Mouse (Mus musculus) midbrain, embryonic 16.5 days (tissue): ENCODE measurements around the gene E2f7. TPM values are rescaled to one million over a fixed set of nuclear protein-coding genes. Genes with fewer than 3 reads are reported as not detected.

ENCODE experiments used
- ATAC-seq: fragments of 200-750 bp; cut with Nextera tagmentation; 2 replicates; pipeline ENCODE4 v1.8.0; 2017; ENCODE audit warnings: moderate TSS enrichment
- H3K27ac ChIP-seq: fragments of 300-500 bp; sonication (generic); 2 replicates; pipeline ENCODE4 v1.5.1; 2014; ENCODE audit warnings: mild to moderate bottlenecking, low read length, mixed read lengths
- H3K27me3 ChIP-seq: fragments of 300-500 bp; sonication (generic); 2 replicates; pipeline ENCODE4 v1.6.1; 2014; ENCODE audit warnings: low read depth, low read length, mixed read lengths; ENCODE audit not compliant: control insufficient read depth, insufficient read depth
- H3K36me3 ChIP-seq: fragments of 300-500 bp; sonication (generic); 2 replicates; pipeline ENCODE4 v1.6.1; 2014; ENCODE audit warnings: mild to moderate bottlenecking, low read length, moderate library complexity, mixed read lengths; ENCODE audit not compliant: control insufficient read depth, insufficient read depth
- H3K4me1 ChIP-seq: fragments of 300-500 bp; sonication (generic); 2 replicates; pipeline ENCODE4 v1.6.1; 2014; ENCODE audit warnings: mild to moderate bottlenecking, low read length, mixed read lengths; ENCODE audit not compliant: control insufficient read depth, insufficient read depth
- H3K4me2 ChIP-seq: fragments of 300-500 bp; sonication (generic); 2 replicates; pipeline ENCODE4 v1.6.1; 2014; ENCODE audit warnings: mild to moderate bottlenecking, low read length, mixed read lengths
- H3K4me3 ChIP-seq: fragments of 300-500 bp; sonication (generic); 2 replicates; pipeline ENCODE4 v1.5.1; 2014; ENCODE audit warnings: low read depth, mild to moderate bottlenecking, low read length, moderate library complexity, mixed read lengths
- H3K9ac ChIP-seq: fragments of 300-500 bp; sonication (generic); 2 replicates; pipeline ENCODE4 v1.6.1; 2014; ENCODE audit warnings: low read depth, low read length, mixed read lengths
- H3K9me3 ChIP-seq: fragments of 300-500 bp; sonication (generic); replicated peaks from 2 replicates; pipeline ENCODE4 v1.6.1; 2014; ENCODE audit warnings: mild to moderate bottlenecking, low read length, mixed read lengths; ENCODE audit not compliant: control insufficient read depth, poor library complexity, severe bottlenecking
- WGBS: fragments of 180-500 bp; shearing (Covaris S2); extraction: QIAGEN DNeasy Blood & Tissue Kit; methylation state at CpG from one replicate; pipeline ENCODE4 v1.1.7; 2014; 5-methylcytosine and 5-hydroxymethylcytosine counted together
- polyA plus RNA-seq: library from polyadenylated mRNA; unstranded; fragments of >200 nt; fragmentation: Nextera tagmentation; extraction: Ambion mirVana; gene quantifications from 2 replicates; pipeline ENCODE4 v1.2.1, GENCODE M21; 2015

E2f7 gene
- polyA plus RNA-seq, 1 experiment from 2014 or later = 4.3 TPM

DNA sequence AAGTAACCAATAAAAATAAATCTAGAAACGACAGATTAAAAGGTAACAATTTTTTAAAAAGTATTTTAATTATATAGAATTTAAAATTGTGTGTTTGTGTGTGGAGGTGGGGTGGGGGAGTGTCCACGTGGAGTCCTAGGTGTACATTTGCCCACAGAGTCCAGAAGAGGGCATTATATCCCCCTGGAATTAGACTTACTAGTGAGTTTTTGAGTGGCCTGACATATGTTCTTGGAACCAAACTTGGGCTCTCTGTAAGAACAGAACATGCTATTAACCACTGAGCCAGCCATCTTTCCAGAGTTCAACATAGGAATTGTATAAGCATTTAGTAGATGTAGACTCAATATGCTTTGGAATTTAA, 66.6 kb downstream of the E2f7 start:
- no peak overlapping the region for H3K4me3 ChIP-seq
- H3K36me3 ChIP-seq = no peaks in the 10 kb centered on the region
- H3K4me1 ChIP-seq = no peaks in the 10 kb centered on the region
- H3K27me3 ChIP-seq = no peaks in the 10 kb centered on the region
- H3K9me3 ChIP-seq = no peaks in the 10 kb centered on the region
- no peak overlapping the region for H3K27ac ChIP-seq
- ATAC-seq = no peak
- WGBS = 65% methylated on average over 2 of the region's 2 CpGs
- no peak overlapping the region for H3K4me2 ChIP-seq
- H3K9ac ChIP-seq = no peak overlapping the region

DNA sequence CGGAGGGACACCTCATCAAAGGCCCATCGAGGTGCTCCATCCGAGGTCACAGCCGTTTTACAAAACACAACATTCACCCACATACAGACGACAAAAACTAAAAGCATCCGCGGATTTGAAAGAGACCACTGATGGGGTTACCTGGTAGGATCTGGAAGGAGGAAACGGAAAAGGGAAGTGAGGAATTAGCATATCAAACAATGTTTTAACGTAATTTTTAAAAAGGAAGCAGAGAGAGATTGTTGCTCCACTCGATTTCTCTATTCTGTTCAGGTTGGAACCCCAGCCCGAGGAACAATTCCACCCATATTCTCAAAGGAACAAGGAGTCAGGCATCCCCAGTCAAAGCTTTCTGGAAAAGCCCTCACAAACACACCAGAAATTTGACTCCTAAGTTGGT, 75.9 kb downstream of the E2f7 start:
- WGBS = 85% methylated on average over 11 of the region's 11 CpGs
- no peak overlapping the region for H3K4me3 ChIP-seq
- ATAC-seq = no peak
- H3K27me3 ChIP-seq = no peaks in the 10 kb centered on the region
- H3K4me1 ChIP-seq = no peaks in the 10 kb centered on the region
- no peak overlapping the region for H3K27ac ChIP-seq
- H3K4me2 ChIP-seq = no peak overlapping the region
- H3K36me3 ChIP-seq = no peaks in the 10 kb centered on the region
- 0 out of 2 replicates have a peak, but pooled peaks cover 3% of the 10 kb centered on the region for H3K9me3 ChIP-seq
- no peak overlapping the region for H3K9ac ChIP-seq

- Histone ChIP-seq H3K4me2 (no peak overlapping the region), H3K4me3 (no peak overlapping the region), H3K4me1 (no peaks in the 10 kb centered on the region), H3K9me3 (0 out of 2 replicates have a peak, but pooled peaks cover 3% of the 10 kb centered on the region), H3K27ac (no peak overlapping the region), H3K27me3 (no peaks in the 10 kb centered on the region), H3K36me3 (no peaks in the 10 kb centered on the region), H3K9ac (no peak overlapping the region)
- no peak for ATAC-seq
- 88% methylated on average over 3 of the region's 3 CpGs for WGBS
Measured at GRCm38 (mm10) chr10:110821692-110822091, 76.5 kb downstream of the E2f7 start.

DNA sequence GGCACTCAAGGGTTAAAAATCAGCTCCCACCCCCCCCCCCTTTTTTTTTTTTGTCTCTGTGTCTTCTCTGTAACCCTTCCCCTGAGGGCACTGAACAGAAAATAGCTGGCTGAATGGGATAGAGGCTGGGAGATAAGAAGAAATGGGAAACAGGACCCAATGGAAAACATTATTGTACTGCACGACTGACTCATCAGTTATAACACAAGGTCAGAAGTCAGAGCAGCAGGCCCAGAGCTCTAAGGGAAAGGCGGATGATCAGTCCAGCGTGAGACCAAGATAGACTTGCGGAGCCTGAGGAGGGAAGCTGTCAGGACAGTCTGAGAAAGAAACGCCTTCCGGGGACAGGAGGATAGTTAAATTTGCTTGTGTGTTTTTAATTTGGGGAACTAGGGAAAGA, 87.1 kb downstream of the E2f7 start:
- no peak for ATAC-seq
- H3K4me1 ChIP-seq = no peaks in the 10 kb centered on the region
- no peak overlapping the region for H3K9ac ChIP-seq
- H3K36me3 ChIP-seq = no peaks in the 10 kb centered on the region
- WGBS = 44% methylated on average over 6 of the region's 6 CpGs
- H3K27me3 ChIP-seq = no peaks in the 10 kb centered on the region
- H3K4me3 ChIP-seq = no peak overlapping the region
- H3K4me2 ChIP-seq = no peak overlapping the region
- H3K27ac ChIP-seq = no peak overlapping the region
- H3K9me3 ChIP-seq = no peaks in the 10 kb centered on the region

GRCm38 (mm10) chr10:110835115-110835806, 90.0 kb downstream of the E2f7 start:
- no peak overlapping the region for H3K4me2 ChIP-seq
- no peak overlapping the region for H3K9ac ChIP-seq
- no peaks in the 10 kb centered on the region for H3K4me1 ChIP-seq
- H3K9me3 ChIP-seq = no peaks in the 10 kb centered on the region
- no peak overlapping the region for H3K27ac ChIP-seq
- 73% methylated on average over 6 of the region's 6 CpGs for WGBS
- H3K27me3 ChIP-seq = no peaks in the 10 kb centered on the region
- ATAC-seq = no peak
- no peaks in the 10 kb centered on the region for H3K36me3 ChIP-seq
- no peak overlapping the region for H3K4me3 ChIP-seq

Other genes with a start within 250 kb of the E2f7 start
- gene Csrp2, start 174.3 kb downstream of the E2f7 start, polyA plus RNA-seq = 105 and 111 TPM in 2 replicates